Mouse (Mus musculus) spleen, adult 2 months (tissue): Measurements from ENCODE around the gene Elavl4.

Experiments
- CTCF ChIP-seq: fragments of 200-500 bp; IDR thresholded peaks from 2 replicates; pipeline ENCODE4 v1.5.1; 2011; ENCODE audit warnings: mild to moderate bottlenecking, inconsistent platforms; ENCODE audit not compliant: insufficient read depth, insufficient read length, insufficient replicate concordance; ENCODE audit errors: extremely low read depth
- POLR2A ChIP-seq: fragments of 200-500 bp; IDR thresholded peaks from 2 replicates; pipeline ENCODE4 v1.6.1; 2011; ENCODE audit warnings: low read depth, low read length, inconsistent platforms

DNA sequence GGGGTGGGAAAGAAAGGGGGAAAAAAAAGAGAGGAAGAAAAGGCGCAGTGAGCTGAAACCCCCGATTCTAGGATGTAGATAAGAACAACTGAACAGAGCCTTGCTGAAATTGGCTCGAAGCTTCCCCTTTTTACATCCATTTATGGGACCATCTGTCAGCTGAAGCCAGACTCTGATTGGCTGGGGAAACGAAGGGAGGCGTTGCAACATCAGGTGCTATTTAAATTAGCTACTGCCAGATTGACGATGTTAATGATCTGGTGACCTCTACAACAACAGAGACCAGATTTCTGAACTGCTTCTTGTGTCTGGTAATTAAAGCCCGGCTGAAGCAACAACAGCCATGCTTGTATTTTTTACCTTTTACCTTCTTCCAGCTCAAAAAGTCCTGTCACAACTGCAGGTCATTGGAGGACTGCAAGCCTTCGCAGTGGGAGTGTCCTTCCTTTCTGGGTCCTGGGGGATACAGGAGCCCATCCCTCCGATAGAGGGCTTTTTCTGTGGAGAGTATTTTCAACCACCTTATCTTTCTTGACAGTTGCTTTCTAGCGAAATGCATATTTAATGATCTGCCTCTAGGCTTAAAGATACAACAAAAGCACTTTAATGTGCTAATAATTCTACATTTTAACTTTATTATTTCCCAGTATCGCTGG, 64.2 kb downstream of the Elavl4 start:
- TF ChIP-seq POLR2A: no peak
- no peak for TF ChIP-seq CTCF
